Mouse (Mus musculus) kidney, postnatal 4 days (tissue): Measurements from ENCODE around the gene Vps41.

Experiments used
- DNase-seq, 2 experiments: peaks; one replicate each; pipeline ENCODE4 v3.0.0; 2021; ENCODE audit warnings: mixed read lengths in 2 of 2

Vps41 gene

GRCm38 (mm10) chr13:18797555-18797954 is 80.5 kb downstream of the Vps41 start:
- DNase-seq, result no peak

GRCm38 (mm10) chr13:18800434-18800833 is 83.3 kb downstream of the Vps41 start:
- no peak for DNase-seq

- DNase-seq, result no peak
Observed at GRCm38 (mm10) chr13:18809465-18809864, 92.4 kb downstream of the Vps41 start.

GRCm38 (mm10) chr13:18809978-18810675 is 93.0 kb downstream of the Vps41 start:
- peak; percentile 82 for DNase-seq

GRCm38 (mm10) chr13:18824420-18825123 is 107.5 kb downstream of the Vps41 start:
- DNase-seq, result no peak

- no peak for DNase-seq
Observed at GRCm38 (mm10) chr13:18827029-18827428, 109.9 kb downstream of the Vps41 start.

- no peak for DNase-seq
Observed at GRCm38 (mm10) chr13:18830486-18830885, 113.4 kb downstream of the Vps41 start.

- DNase-seq, result no peak
Observed at GRCm38 (mm10) chr13:18839231-18839630, 122.1 kb downstream of the Vps41 start.

GRCm38 (mm10) chr13:18840366-18840765 is 123.3 kb downstream of the Vps41 start:
- no peak for DNase-seq

GRCm38 (mm10) chr13:18841019-18841418 is 123.9 kb downstream of the Vps41 start:
- no peak for DNase-seq

GRCm38 (mm10) chr13:18841752-18842282 is 124.7 kb downstream of the Vps41 start:
- no peak for DNase-seq

GRCm38 (mm10) chr13:18842556-18842955 is 125.5 kb downstream of the Vps41 start:
- no peak for DNase-seq

GRCm38 (mm10) chr13:18843546-18843945 is 126.5 kb downstream of the Vps41 start:
- DNase-seq, result no peak

GRCm38 (mm10) chr13:18847386-18847785 is 130.3 kb downstream of the Vps41 start:
- no peak for DNase-seq

- no peak for DNase-seq
Observed at GRCm38 (mm10) chr13:18849563-18849962, 132.5 kb downstream of the Vps41 start.

- peak in 1 of 2 experiments; percentile 6 for DNase-seq
Observed at GRCm38 (mm10) chr13:18851182-18851581, 134.1 kb downstream of the Vps41 start.

- DNase-seq, result peak in 1 of 2 experiments; percentile 16
Observed at GRCm38 (mm10) chr13:18852718-18853117, 135.6 kb downstream of the Vps41 start.

- no peak for DNase-seq
Observed at GRCm38 (mm10) chr13:18856026-18856802, 139.1 kb downstream of the Vps41 start.

GRCm38 (mm10) chr13:18858183-18858582 is 141.1 kb downstream of the Vps41 start:
- peak; percentile 14 to 25 for DNase-seq

GRCm38 (mm10) chr13:18859389-18859788 is 142.3 kb downstream of the Vps41 start:
- no peak for DNase-seq

GRCm38 (mm10) chr13:18868030-18868490 is 151.0 kb downstream of the Vps41 start:
- DNase-seq, result peak; percentile 52 to 70

- peak in 1 of 2 experiments; percentile 8 for DNase-seq
Observed at GRCm38 (mm10) chr13:18868825-18869224, 151.7 kb downstream of the Vps41 start.

GRCm38 (mm10) chr13:18875321-18875720 is 158.2 kb downstream of the Vps41 start:
- DNase-seq, result no peak
